Mouse (Mus musculus): ENCODE data around the gene Kif2c.
"Not testable (repeated sequence)": the region's sequence is repeated elsewhere in the genome, so short reads cannot be mapped to it uniquely, and the experiment has no call there.

The Kif2c gene

DNA sequence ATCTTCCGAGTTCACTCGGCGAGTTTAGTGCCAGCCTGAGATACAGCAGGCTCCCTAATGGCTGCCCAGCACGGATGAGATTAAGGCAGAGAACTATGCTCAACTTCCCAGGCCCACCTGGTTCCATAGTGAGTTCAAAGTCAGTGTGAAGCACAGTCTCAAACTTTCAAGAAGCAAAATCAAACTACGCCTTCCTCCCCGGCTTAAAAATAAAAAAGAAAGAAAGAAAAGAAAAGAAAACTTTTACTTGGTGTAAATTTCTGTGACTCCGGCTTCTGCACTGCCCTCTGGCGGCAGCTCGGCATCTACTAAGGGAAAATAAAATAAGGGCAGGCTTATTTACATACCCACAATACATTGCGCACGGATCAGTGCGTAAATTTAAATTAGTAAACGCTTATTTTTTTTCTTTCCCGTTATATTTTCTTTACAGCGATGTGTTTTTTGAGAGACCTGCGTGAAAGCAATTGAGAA is 7.0 kb upstream of the Kif2c start:
- peak; percentile 92 for DNase-seq (ENCODE audit: low read depth, low spot score)

DNA sequence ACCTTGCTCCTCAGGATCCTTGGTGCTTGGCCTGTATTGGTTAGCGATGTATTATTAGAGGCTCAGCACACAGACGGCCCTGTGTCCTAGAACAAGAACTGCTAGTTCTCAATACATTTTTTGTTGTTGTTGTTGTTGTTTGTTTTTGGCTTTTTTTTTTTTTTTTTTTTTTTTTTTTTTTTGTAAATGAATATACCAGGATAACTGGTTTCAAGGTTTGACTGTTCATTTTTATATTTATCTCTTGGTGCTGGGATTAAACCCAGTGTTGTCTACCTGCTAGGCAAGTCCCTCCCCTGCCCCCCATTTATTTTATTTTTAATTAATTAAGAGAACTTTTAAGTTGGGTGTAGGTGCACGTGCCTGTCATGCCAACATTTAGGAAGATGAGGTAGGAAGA is 6.5 kb upstream of the Kif2c start:
- no peak for DNase-seq (ENCODE audit: low read depth, low spot score)

DNA sequence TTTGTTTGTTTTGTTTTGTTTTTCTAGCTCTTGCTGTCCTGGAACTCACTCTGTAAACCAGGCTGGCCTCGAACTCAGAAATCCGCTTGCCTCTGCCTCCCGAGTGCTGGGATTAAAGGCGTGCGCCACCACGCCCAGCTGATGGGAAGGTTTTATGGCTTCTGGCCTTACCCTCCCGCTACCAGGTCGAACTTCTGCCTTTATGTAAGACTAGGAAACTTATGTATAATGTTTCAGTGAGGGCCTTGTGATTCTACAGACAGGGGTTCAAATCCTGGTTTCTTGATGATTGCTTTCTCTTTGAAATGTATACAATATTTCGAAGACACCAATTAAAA is 289 bp upstream of the Kif2c start:
- not testable (repeated sequence) for DNase-seq (ENCODE audit: low read depth, low spot score)

GRCm38 (mm10) chr4:117169936-117170335 is 12.5 kb downstream of the Kif2c start:
- no peak for DNase-seq (ENCODE audit: low read depth, low spot score)

GRCm38 (mm10) chr4:117161183-117161582 is 21.3 kb downstream of the Kif2c start:
- DNase-seq (ENCODE audit: low read depth, low spot score) = no peak

- DNase-seq (ENCODE audit: low read depth, low spot score) = no peak
These were observed 22.8 kb downstream of the Kif2c start for GRCm38 (mm10) chr4:117159666-117160065.

DNA sequence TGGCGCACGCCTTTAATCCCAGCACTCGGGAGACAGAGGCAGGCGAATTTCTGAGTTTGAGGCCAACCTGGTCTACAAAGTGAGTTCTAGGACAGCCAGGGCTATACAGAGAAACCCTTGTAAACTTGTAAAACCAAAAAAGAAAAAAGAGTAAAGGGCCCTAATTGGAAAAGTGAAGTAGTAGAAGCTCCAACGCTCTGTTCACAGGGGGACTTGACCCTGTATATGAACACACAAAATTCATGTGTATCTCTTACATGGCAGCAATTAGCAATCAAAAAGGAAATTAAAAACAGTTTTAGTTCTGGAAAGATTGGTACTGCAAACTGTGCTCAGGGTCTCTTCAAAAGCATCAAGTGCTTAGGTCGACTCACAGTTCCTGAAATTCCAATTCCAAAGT is 26.1 kb downstream of the Kif2c start:
- DNase-seq (ENCODE audit: low read depth, low spot score) = no peak

DNA sequence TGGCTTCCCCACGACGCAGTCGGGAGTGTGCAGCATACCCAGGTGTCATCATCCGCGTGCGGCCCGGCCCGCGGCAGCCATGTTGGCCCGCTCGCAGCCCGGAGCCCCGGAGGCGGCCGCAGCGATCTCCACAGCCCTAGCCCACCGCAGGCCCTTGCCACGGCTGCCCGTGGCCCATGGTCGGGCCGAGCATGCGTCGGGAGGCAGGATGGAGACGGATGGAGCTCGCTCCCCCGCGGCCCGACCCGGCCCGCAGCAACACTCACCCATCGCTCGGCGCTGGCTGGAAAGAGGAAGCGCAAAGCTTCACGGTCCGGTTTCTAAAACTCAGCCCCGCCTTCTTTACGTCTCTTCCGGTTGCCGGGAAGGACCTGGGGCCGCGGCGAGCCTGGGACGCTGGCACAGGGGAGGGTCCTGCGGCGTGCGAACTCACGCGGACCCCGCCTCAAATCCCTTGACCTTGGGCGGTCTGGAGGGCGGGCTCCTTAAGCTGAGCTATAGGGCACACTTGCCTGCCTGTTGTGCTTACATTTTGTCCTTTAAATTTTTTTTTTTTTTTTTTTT is 26.6 kb downstream of the Kif2c start, which contains the start of gene Rps8:
TSS of gene Rps8 (minus strand) at position 452 of the 564 bp plus-strand sequence.
- peak; percentile 91 for DNase-seq (ENCODE audit: low read depth, low spot score)

GRCm38 (mm10) chr4:117155020-117155791 is 27.2 kb downstream of the Kif2c start:
- no peak for DNase-seq (ENCODE audit: low read depth, low spot score)

GRCm38 (mm10) chr4:117152714-117153113 is 29.7 kb downstream of the Kif2c start:
- no peak for DNase-seq (ENCODE audit: low read depth, low spot score)

DNA sequence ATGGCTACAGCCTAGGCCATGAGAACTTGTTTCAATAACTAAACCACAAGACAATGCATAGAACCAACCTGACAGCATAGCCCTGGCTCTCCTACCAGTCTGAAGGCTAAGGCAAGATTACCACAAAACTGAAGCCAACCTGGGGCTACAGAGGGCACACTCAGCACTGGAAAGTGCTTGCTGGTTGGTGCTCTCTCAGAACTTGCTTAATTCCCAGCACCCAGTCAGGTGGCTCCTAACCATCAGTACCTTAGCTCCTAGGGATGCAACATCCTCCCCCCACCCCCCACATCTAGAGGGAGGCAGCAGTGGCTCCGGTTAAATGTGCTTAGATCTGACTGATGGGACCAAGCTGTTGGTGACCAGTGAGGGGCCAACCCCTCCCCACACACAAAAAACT is 31.0 kb downstream of the Kif2c start:
- no peak for DNase-seq (ENCODE audit: low read depth, low spot score)

DNA sequence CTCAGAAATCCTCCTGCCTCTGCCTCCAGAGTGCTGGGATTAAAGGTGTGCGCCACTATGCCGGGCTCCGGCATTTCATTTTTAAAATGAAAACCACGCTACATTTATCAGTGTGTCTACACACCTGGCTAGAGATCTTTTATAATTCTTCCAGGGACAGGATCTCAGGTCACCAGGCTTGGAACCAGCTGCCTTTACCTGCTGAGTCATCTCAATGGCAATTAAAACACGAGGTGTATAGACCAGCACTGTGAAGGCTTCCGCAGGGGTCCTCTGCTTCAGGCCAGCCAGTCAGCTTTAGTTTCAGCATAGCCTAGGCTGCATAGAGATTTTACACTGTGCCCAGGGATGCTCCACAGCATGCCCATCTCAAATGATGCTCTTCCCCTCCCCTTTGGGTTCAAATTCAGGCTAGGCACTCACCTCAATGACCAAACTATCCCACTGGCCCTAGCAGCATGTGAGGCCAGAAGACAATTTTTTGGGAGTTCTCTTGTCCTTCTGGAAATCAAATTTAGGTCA is 32.2 kb downstream of the Kif2c start:
- no peak for DNase-seq (ENCODE audit: low read depth, low spot score)

DNA sequence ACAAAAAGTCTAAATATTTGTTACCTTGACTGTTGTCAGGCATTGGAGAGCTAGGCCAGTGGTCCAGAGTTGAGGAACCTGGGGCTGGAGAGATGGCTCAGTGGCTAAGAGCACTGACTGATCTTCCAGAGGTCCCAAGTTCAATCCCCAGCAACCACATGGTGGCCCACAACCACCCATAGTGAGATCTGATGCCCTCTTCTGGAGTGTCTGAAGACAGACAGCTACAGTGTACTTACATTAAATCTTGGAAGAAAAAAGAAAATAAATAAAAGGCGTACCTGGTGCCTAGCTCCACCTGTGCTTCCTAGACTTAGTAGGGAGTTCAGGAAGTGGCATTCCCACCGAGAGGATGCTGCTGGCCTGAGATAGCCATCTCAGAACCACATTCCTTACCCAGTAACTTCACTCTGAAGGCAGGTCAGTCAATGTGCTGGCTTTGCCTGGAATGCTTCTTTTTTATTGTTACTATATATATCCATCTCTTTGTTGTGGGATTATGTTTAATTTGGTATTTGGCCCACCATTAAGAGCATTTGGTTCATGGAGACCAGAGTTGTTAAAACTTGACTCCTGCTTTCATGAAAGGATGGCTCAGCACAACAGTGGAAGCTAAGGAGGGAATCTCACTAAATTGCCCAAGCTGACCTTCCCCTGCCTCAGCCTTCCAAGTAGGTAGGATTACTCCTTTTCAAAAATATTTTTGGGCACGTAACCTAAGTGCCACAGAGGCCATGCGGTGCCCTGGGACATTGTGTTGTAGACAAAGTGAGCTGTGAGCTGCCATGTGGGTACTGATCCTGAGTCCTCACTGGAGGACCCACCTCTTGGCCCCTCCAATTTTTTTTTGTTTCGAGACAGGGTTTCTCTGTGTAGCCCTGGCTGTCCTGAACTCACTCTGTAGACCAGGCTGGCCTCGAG is 32.9 kb downstream of the Kif2c start:
- DNase-seq (ENCODE audit: low read depth, low spot score) = no peak

DNA sequence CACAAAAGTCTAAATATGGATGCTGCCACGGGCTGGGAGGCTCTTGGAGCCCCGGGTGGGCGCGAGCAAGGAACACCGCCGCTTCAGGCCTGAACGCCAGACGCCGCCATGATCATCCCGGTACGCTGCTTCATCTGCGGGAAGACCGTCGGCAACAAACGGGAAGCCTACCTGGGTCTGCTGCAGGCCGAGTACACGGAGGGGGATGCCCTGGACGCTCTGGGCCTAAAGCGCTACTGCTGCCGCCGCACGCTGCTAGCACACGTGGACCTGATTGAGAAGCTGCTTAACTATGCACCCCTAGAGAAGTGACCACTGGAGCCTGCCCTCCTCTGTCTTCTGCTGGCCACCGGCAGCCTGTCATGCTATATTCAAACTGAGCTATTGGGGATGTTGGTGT is 33.6 kb downstream of the Kif2c start:
- DNase-seq (ENCODE audit: low read depth, low spot score) = no peak

GRCm38 (mm10) chr4:117148047-117148713 is 34.3 kb downstream of the Kif2c start:
- no peak for DNase-seq (ENCODE audit: low read depth, low spot score)

GRCm38 (mm10) chr4:117146176-117146575 is 36.3 kb downstream of the Kif2c start:
- DNase-seq (ENCODE audit: low read depth, low spot score) = peak; percentile 91

GRCm38 (mm10) chr4:117145248-117145647 is 37.2 kb downstream of the Kif2c start:
- DNase-seq (ENCODE audit: low read depth, low spot score) = no peak

GRCm38 (mm10) chr4:117143023-117143422 is 39.4 kb downstream of the Kif2c start:
- DNase-seq (ENCODE audit: low read depth, low spot score) = no peak

DNA sequence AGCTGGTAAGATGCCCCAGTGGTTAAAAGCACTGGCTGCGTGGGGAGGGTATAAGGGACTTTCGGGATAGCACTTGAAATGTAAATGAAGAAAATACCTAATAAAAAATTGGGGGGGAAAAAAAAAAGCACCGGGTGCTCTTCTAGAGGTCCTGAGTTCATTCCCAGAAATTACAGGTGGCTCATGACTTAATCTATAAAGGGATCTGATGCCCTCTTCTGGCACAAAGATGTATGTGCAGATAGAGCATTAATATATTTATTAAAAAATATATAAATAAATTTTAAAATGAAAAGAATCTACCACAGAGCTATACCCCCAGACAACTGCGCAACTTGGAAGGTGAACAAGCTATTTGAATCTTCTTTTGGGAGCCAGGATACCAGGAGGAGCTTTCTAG is 41.8 kb downstream of the Kif2c start:
- DNase-seq (ENCODE audit: low read depth, low spot score) = no peak

DNA sequence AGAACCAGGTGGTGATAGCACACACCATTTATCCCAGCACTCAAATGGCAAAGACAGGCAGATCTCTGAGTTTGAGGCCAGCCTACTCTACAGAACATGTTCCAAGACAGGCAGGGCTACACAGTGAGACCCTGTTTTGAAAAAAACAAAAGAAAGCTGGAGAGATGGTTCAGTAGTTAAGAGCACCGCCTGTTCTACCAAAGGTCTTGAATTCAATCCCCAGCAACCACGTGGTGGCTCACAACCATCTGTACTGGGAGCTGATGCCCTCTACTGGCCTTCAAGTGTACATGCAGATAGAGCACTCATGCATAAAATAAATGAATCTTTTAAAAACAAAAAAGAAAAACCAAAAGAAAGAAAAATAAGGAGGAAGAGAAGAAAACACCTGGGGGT is 43.2 kb downstream of the Kif2c start:
- no peak for DNase-seq (ENCODE audit: low read depth, low spot score)
